Mouse (Mus musculus): ENCODE data around the gene Gpr18.
"Not testable (repeated sequence)": the region's sequence is repeated elsewhere in the genome, so short reads cannot be mapped to it uniquely, and the experiment has no call there.

- TF ChIP-seq CTCF (IDR thresholded peaks at IDR 0.05; ENCODE audit: borderline replicate concordance, insufficient read depth, low read depth, low read length), result peak; percentile 65; the same call in 1 of the 2 replicates
- not testable (repeated sequence) for TF ChIP-seq POLR2A (IDR thresholded peaks at IDR 0.05; ENCODE audit: borderline replicate concordance, insufficient read depth, low read length)
Observed at GRCm38 (mm10) chr14:121865162-121865561, 50.4 kb downstream of the Gpr18 start.

Data from cerebellum, adult 2 months (tissue).